Mouse (Mus musculus) myocyte (in vitro differentiated cells): ENCODE data around the gene Slc16a12.

ENCODE experiments used
- CEBPB ChIP-seq: IDR thresholded peaks from 2 replicates; pipeline ENCODE4 v1.6.1; 2011; ENCODE audit warnings: mild to moderate bottlenecking, moderate library complexity; ENCODE audit not compliant: poor library complexity, insufficient read depth, severe bottlenecking
- MAX ChIP-seq: IDR thresholded peaks from one replicate; pipeline ENCODE4 v1.6.1; 2011; ENCODE audit warnings: low read depth, mild to moderate bottlenecking, control low read depth
- POLR2A ChIP-seq: IDR thresholded peaks from one replicate; pipeline ENCODE4 v1.6.1; 2011; ENCODE audit warnings: low read depth, mild to moderate bottlenecking, control low read depth, moderate library complexity; ENCODE audit not compliant: insufficient read length
- TCF12 ChIP-seq: IDR thresholded peaks from one replicate; pipeline ENCODE4 v1.6.1; 2011; ENCODE audit warnings: mild to moderate bottlenecking, control low read depth; ENCODE audit not compliant: poor library complexity, insufficient read depth, severe bottlenecking

GRCm38 (mm10) chr19:34662067-34662507, 85.0 kb downstream of the Slc16a12 start:
- TF ChIP-seq POLR2A = no peak
- no peak for TF ChIP-seq CEBPB
- no peak for TF ChIP-seq MAX
- TF ChIP-seq TCF12 = no peak
